Mouse (Mus musculus) hindbrain, embryonic 12.5 days (tissue): ENCODE measurements at regions not wholly inside any gene's neighbourhood (a gene's known extent, or its start where the extent isn't known, plus 50 kb on each side); places are given as distances from the start of the nearest gene placed in this dataset.

Experiments used
- ATAC-seq: fragments of 200-750 bp; cut with Nextera tagmentation; 2 replicates; pipeline ENCODE4 v1.8.0; 2017; ENCODE audit warnings: moderate TSS enrichment; ENCODE audit not compliant: low FRiP score
- H3K27ac ChIP-seq: fragments of 300-500 bp; sonication (generic); 2 replicates; pipeline ENCODE4 v1.5.1; 2016; ENCODE audit warnings: mild to moderate bottlenecking
- H3K27me3 ChIP-seq: fragments of 300-500 bp; sonication (generic); 2 replicates; pipeline ENCODE4 v1.6.1; 2016; ENCODE audit warnings: mild to moderate bottlenecking
- H3K36me3 ChIP-seq: fragments of 300-500 bp; sonication (generic); 2 replicates; pipeline ENCODE4 v1.6.1; 2016; ENCODE audit warnings: mild to moderate bottlenecking
- H3K4me1 ChIP-seq: fragments of 300-500 bp; sonication (generic); 2 replicates; pipeline ENCODE4 v1.6.1; 2016
- H3K4me2 ChIP-seq: fragments of 300-500 bp; sonication (generic); replicated peaks from 2 replicates; pipeline ENCODE4 v1.6.1; 2016; ENCODE audit warnings: mild to moderate bottlenecking
- H3K4me3 ChIP-seq: fragments of 300-500 bp; sonication (generic); 2 replicates; pipeline ENCODE4 v1.5.1; 2016; ENCODE audit warnings: mild to moderate bottlenecking
- H3K9ac ChIP-seq: fragments of 300-500 bp; sonication (generic); 2 replicates; pipeline ENCODE4 v1.6.1; 2016; ENCODE audit warnings: mild to moderate bottlenecking, moderate library complexity
- H3K9me3 ChIP-seq: fragments of 300-500 bp; sonication (generic); replicated peaks from 2 replicates; pipeline ENCODE4 v1.6.1; 2016; ENCODE audit warnings: mild to moderate bottlenecking
- WGBS: fragments of 180-500 bp; shearing (Covaris S2); methylation state at CpG from one replicate; pipeline ENCODE4 v1.1.7; 2016; 5-methylcytosine and 5-hydroxymethylcytosine counted together

GRCm38 (mm10) chr12:109662179-109662578, 62.0 kb upstream of the Rtl1 start:
- Histone ChIP-seq H3K27me3 (no peaks in the 10 kb centered on the region), H3K36me3 (peaks cover 8% of the 10 kb centered on the region), H3K27ac (no peak overlapping the region), H3K4me2 (no peak overlapping the region), H3K4me1 (no peaks in the 10 kb centered on the region), H3K4me3 (no peak overlapping the region), H3K9ac (no peak overlapping the region), H3K9me3 (no peaks in the 10 kb centered on the region)
- no peak for ATAC-seq
- WGBS: 87% methylated on average over 2 of the region's 2 CpGs

GRCm38 (mm10) chr12:109674766-109675165, 74.6 kb upstream of the Rtl1 start:
- 89% methylated on average over 4 of the region's 4 CpGs for WGBS
- Histone ChIP-seq H3K36me3 (0 out of 2 replicates have a peak, but pooled peaks cover 3% of the 10 kb centered on the region), H3K27ac (no peak overlapping the region), H3K9me3 (no peaks in the 10 kb centered on the region), H3K4me2 (no peak overlapping the region), H3K4me1 (no peaks in the 10 kb centered on the region), H3K4me3 (no peak overlapping the region), H3K27me3 (no peaks in the 10 kb centered on the region), H3K9ac (no peak overlapping the region)
- ATAC-seq: no peak

GRCm38 (mm10) chr12:109694046-109694445, 93.9 kb upstream of the Rtl1 start:
- no peak for ATAC-seq
- no peak overlapping the region for H3K9ac ChIP-seq
- no peaks in the 10 kb centered on the region for H3K27me3 ChIP-seq
- peaks cover 46% of the 10 kb centered on the region for H3K36me3 ChIP-seq
- H3K4me2 ChIP-seq: no peak overlapping the region
- H3K27ac ChIP-seq: no peak overlapping the region
- no peak overlapping the region for H3K4me3 ChIP-seq
- H3K9me3 ChIP-seq: no peaks in the 10 kb centered on the region
- no peaks in the 10 kb centered on the region for H3K4me1 ChIP-seq
- WGBS: 97% methylated on average over 4 of the region's 4 CpGs

GRCm38 (mm10) chr12:109694801-109695430, 94.8 kb upstream of the Rtl1 start:
- Histone ChIP-seq H3K27me3 (no peaks in the 10 kb centered on the region), H3K36me3 (peaks cover 49% of the 10 kb centered on the region), H3K4me1 (no peaks in the 10 kb centered on the region), H3K9ac (no peak overlapping the region), H3K27ac (no peak overlapping the region), H3K9me3 (no peaks in the 10 kb centered on the region), H3K4me2 (no peak overlapping the region), H3K4me3 (no peak overlapping the region)
- 84% methylated on average over 5 of the region's 5 CpGs for WGBS
- no peak for ATAC-seq

GRCm38 (mm10) chr12:109706820-109707219, 106.7 kb upstream of the Rtl1 start:
- H3K9ac ChIP-seq: no peak overlapping the region
- no peak for ATAC-seq
- H3K4me3 ChIP-seq: no peak overlapping the region
- H3K27ac ChIP-seq: no peak overlapping the region
- no peaks in the 10 kb centered on the region for H3K27me3 ChIP-seq
- no peaks in the 10 kb centered on the region for H3K4me1 ChIP-seq
- WGBS: 84% methylated on average over 5 of the region's 6 CpGs
- peaks cover 9% of the 10 kb centered on the region; the same call in 1 of the 2 replicates for H3K36me3 ChIP-seq
- no peaks in the 10 kb centered on the region for H3K9me3 ChIP-seq
- no peak overlapping the region for H3K4me2 ChIP-seq

GRCm38 (mm10) chr12:109709661-109710060, 109.5 kb upstream of the Rtl1 start:
- no peak overlapping the region for H3K27ac ChIP-seq
- no peaks in the 10 kb centered on the region for H3K9me3 ChIP-seq
- H3K4me2 ChIP-seq: no peak overlapping the region
- H3K9ac ChIP-seq: no peak overlapping the region
- 91% methylated on average over 5 of the region's 5 CpGs for WGBS
- ATAC-seq: no peak
- peaks cover 20% of the 10 kb centered on the region for H3K36me3 ChIP-seq
- no peaks in the 10 kb centered on the region for H3K27me3 ChIP-seq
- H3K4me3 ChIP-seq: no peak overlapping the region
- H3K4me1 ChIP-seq: no peaks in the 10 kb centered on the region

GRCm38 (mm10) chr12:109711392-109711791, 111.3 kb upstream of the Rtl1 start:
- no peak overlapping the region for H3K27ac ChIP-seq
- 92% methylated on average over 5 of the region's 5 CpGs for WGBS
- ATAC-seq: no peak
- no peaks in the 10 kb centered on the region for H3K9me3 ChIP-seq
- H3K4me1 ChIP-seq: no peaks in the 10 kb centered on the region
- H3K4me2 ChIP-seq: no peak overlapping the region
- H3K4me3 ChIP-seq: no peak overlapping the region
- no peaks in the 10 kb centered on the region for H3K27me3 ChIP-seq
- H3K36me3 ChIP-seq: peaks cover 38% of the 10 kb centered on the region
- H3K9ac ChIP-seq: no peak overlapping the region

- Histone ChIP-seq H3K27ac (no peak overlapping the region), H3K9ac (no peak overlapping the region), H3K9me3 (no peaks in the 10 kb centered on the region), H3K4me2 (no peak overlapping the region), H3K27me3 (no peaks in the 10 kb centered on the region), H3K4me1 (no peaks in the 10 kb centered on the region), H3K4me3 (no peak overlapping the region), H3K36me3 (peaks cover 42% of the 10 kb centered on the region)
- 94% methylated on average over 7 of the region's 7 CpGs for WGBS
- no peak for ATAC-seq
Measured at GRCm38 (mm10) chr12:109711946-109712345, 111.8 kb upstream of the Rtl1 start.

- 94% methylated on average over 16 of the region's 16 CpGs for WGBS
- Histone ChIP-seq H3K4me3 (no peak overlapping the region), H3K27ac (no peak overlapping the region), H3K27me3 (no peaks in the 10 kb centered on the region), H3K9me3 (no peaks in the 10 kb centered on the region), H3K9ac (no peak overlapping the region), H3K4me2 (no peak overlapping the region), H3K4me1 (no peaks in the 10 kb centered on the region), H3K36me3 (peaks cover 47% of the 10 kb centered on the region)
- ATAC-seq: no peak
Measured at GRCm38 (mm10) chr12:109712386-109712785, 112.3 kb upstream of the Rtl1 start.

- no peak overlapping the region for H3K4me2 ChIP-seq
- WGBS: 92% methylated on average over 3 of the region's 3 CpGs
Measured at GRCm38 (mm10) chr12:109713041-109713440, 112.9 kb upstream of the Rtl1 start.

GRCm38 (mm10) chr12:109714061-109714460, 113.9 kb upstream of the Rtl1 start:
- Histone ChIP-seq H3K4me3 (no peak overlapping the region), H3K9me3 (no peaks in the 10 kb centered on the region), H3K4me1 (no peaks in the 10 kb centered on the region), H3K36me3 (peaks cover 52% of the 10 kb centered on the region), H3K9ac (no peak overlapping the region), H3K27me3 (no peaks in the 10 kb centered on the region), H3K27ac (no peak overlapping the region), H3K4me2 (no peak overlapping the region)
- ATAC-seq: no peak
- WGBS: 93% methylated on average over 5 of the region's 5 CpGs

More at GRCm38 (mm10) chr12:109713041-109713440, 112.9 kb upstream of the Rtl1 start:
- no peaks in the 10 kb centered on the region for H3K4me1 ChIP-seq
- peaks cover 52% of the 10 kb centered on the region for H3K36me3 ChIP-seq
- H3K9me3 ChIP-seq: no peaks in the 10 kb centered on the region
- ATAC-seq: no peak
- H3K4me3 ChIP-seq: no peak overlapping the region
- H3K27me3 ChIP-seq: no peaks in the 10 kb centered on the region
- no peak overlapping the region for H3K9ac ChIP-seq
- no peak overlapping the region for H3K27ac ChIP-seq

- no peaks in the 10 kb centered on the region for H3K27me3 ChIP-seq
Measured at GRCm38 (mm10) chr12:109716991-109717390, 116.9 kb upstream of the Rtl1 start.

GRCm38 (mm10) chr12:109718036-109718435, 117.9 kb upstream of the Rtl1 start:
- H3K9me3 ChIP-seq: no peaks in the 10 kb centered on the region
- peaks cover 66% of the 10 kb centered on the region for H3K36me3 ChIP-seq
- no peaks in the 10 kb centered on the region for H3K4me1 ChIP-seq
- ATAC-seq: no peak
- no peak overlapping the region for H3K27ac ChIP-seq
- no peaks in the 10 kb centered on the region for H3K27me3 ChIP-seq
- H3K4me3 ChIP-seq: no peak overlapping the region
- H3K4me2 ChIP-seq: no peak overlapping the region
- WGBS: 94% methylated on average over 9 of the region's 9 CpGs
- H3K9ac ChIP-seq: no peak overlapping the region

More at GRCm38 (mm10) chr12:109716991-109717390, 116.9 kb upstream of the Rtl1 start:
- peaks cover 62% of the 10 kb centered on the region for H3K36me3 ChIP-seq
- no peak overlapping the region for H3K4me2 ChIP-seq
- no peak overlapping the region for H3K27ac ChIP-seq
- no peak overlapping the region for H3K4me3 ChIP-seq
- 92% methylated on average over 20 of the region's 20 CpGs for WGBS
- H3K9ac ChIP-seq: no peak overlapping the region
- no peak for ATAC-seq
- no peaks in the 10 kb centered on the region for H3K4me1 ChIP-seq
- H3K9me3 ChIP-seq: no peaks in the 10 kb centered on the region
